ENCODE assay signal across 14 mouse cellular contexts in the genomic region with DNA sequence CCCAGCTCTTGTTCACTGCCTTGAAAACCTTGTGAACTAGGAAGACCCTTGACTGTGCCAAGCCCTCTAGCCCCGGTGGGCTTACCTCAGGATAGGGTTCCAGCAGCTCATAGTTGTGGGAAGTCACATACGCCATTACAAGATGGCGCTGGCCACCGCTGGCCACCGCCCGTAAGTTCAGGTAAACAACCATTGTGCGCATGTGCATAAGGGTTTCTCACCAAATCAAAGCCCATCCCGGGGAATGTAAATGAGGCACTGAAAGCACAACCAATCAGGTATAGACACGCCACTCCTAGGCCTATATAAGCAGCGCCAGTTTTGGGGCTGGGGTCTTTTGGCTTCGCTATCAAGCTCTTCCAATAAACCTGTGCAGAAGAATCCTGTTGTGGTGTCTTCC. TPM values are rescaled to one million over a fixed set of nuclear protein-coding genes. Genes with fewer than 3 reads are reported as not detected.
"Had no signal": no experiment of that assay in that cellular context is flagged by ENCODE, and none has a peak within 500 bp of the region (broad histone marks: within the 10 kb centered on the region; RNA-seq: fewer than 3 reads in every experiment).

No protein-coding gene starts in this region.

- DNase-seq: cerebellum, postnatal 14 days; cerebellum, postnatal 25 days; embryo, embryonic 11 days; forebrain, postnatal 0 days; gastrocnemius, adult 2 months; gastrocnemius, postnatal 10 days; gastrocnemius, postnatal 14 days; gastrocnemius, postnatal 25 days; gastrocnemius, postnatal 36 days; heart, adult 11 months; heart, adult 18-20 months; heart, adult 2 months had no signal

RNA-seq across cellular contexts. Expression of a gene that starts 58.9 kb away (rescaled TPM):
- total RNA-seq: gastrocnemius, adult 18-20 months; gastrocnemius, adult 2 months; gastrocnemius, adult 8-10 months; gastrocnemius, postnatal 25 days; gastrocnemius, postnatal 36 days had no signal
